Mouse (Mus musculus) limb, embryonic 11.5 days (tissue): ENCODE results near the gene Stx5a. TPM values are rescaled to one million over a fixed set of nuclear protein-coding genes. Genes with fewer than 3 reads are reported as not detected.

Source experiments
- ATAC-seq: fragments of 200-750 bp; cut with Nextera tagmentation; 2 replicates; pipeline ENCODE4 v1.8.0; 2017; ENCODE audit warnings: low read depth; ENCODE audit not compliant: insufficient number of reproducible peaks, low FRiP score, low TSS enrichment
- DNase-seq: peaks from one replicate; pipeline ENCODE4 v3.0.0-alpha.2; 2015; ENCODE audit warnings: low spot score
- H3K27ac ChIP-seq: fragments of 300-500 bp; sonication (generic); replicated peaks from 2 replicates; pipeline ENCODE4 v1.5.1; 2014; ENCODE audit warnings: low read depth, mild to moderate bottlenecking, low read length
- H3K27me3 ChIP-seq: fragments of 300-500 bp; sonication (generic); 2 replicates; pipeline ENCODE4 v1.6.1; 2014; ENCODE audit warnings: mild to moderate bottlenecking, low read length, mixed read lengths; ENCODE audit not compliant: control insufficient read depth, insufficient read depth
- H3K36me3 ChIP-seq: fragments of 300-500 bp; sonication (generic); 2 replicates; pipeline ENCODE4 v1.6.1; 2014; ENCODE audit warnings: mild to moderate bottlenecking, low read length, moderate library complexity, mixed read lengths; ENCODE audit not compliant: control insufficient read depth, insufficient read depth
- H3K4me1 ChIP-seq: fragments of 300-500 bp; sonication (generic); 2 replicates; pipeline ENCODE4 v1.6.1; 2014; ENCODE audit warnings: low read length, mixed read lengths; ENCODE audit not compliant: control insufficient read depth, insufficient read depth
- H3K4me2 ChIP-seq: fragments of 300-500 bp; sonication (generic); 2 replicates; pipeline ENCODE4 v1.6.1; 2014; ENCODE audit warnings: low read depth, mild to moderate bottlenecking, moderate library complexity; ENCODE audit not compliant: severe bottlenecking
- H3K4me3 ChIP-seq: fragments of 300-500 bp; sonication (generic); 2 replicates; pipeline ENCODE4 v1.5.1; 2014; ENCODE audit warnings: low read depth, low read length
- H3K9ac ChIP-seq: fragments of 300-500 bp; sonication (generic); 2 replicates; pipeline ENCODE4 v1.6.1; 2014; ENCODE audit warnings: mild to moderate bottlenecking, low read length
- H3K9me3 ChIP-seq: fragments of 300-500 bp; sonication (generic); 2 replicates; pipeline ENCODE4 v1.6.1; 2016; ENCODE audit warnings: low read length; ENCODE audit not compliant: control insufficient read depth
- WGBS: fragments of 180-500 bp; shearing (Covaris S2); extraction: QIAGEN DNeasy Blood & Tissue Kit; methylation state at CpG from one replicate; pipeline ENCODE4 v1.1.7; 2014; 5-methylcytosine and 5-hydroxymethylcytosine counted together
- polyA plus RNA-seq: library from polyadenylated mRNA; unstranded; fragments of >200 nt; fragmentation: Nextera tagmentation; extraction: Ambion mirVana; gene quantifications from 2 replicates; pipeline ENCODE4 v1.2.1, GENCODE M21; 2014

The Stx5a gene
- polyA plus RNA-seq, 1 experiment from 2014 or later: 127 TPM

- peak overlapping the region; percentile 91; the same call in 1 of the 2 replicates for H3K9ac ChIP-seq
- H3K27me3 ChIP-seq: no peaks in the 10 kb centered on the region
- H3K4me3 ChIP-seq: peak overlapping the region; percentile 76
- ATAC-seq: no peak
- WGBS: 58% methylated on average over 4 of the region's 4 CpGs
- peak overlapping the region; percentile 54 for H3K4me2 ChIP-seq
- H3K4me1 ChIP-seq: peaks cover 8% of the 10 kb centered on the region; the same call in 1 of the 2 replicates
- DNase-seq: no peak
- H3K9me3 ChIP-seq: no peaks in the 10 kb centered on the region
- peaks cover 17% of the 10 kb centered on the region for H3K36me3 ChIP-seq
- H3K27ac ChIP-seq: no peak overlapping the region
Observed at GRCm38 (mm10) chr19:8722021-8722420, 19.2 kb upstream of the Stx5a start.

GRCm38 (mm10) chr19:8722559-8722906 lies 18.7 kb upstream of the Stx5a start:
- Histone ChIP-seq H3K27ac (peak overlapping the region; percentile 90; the same call in 1 of the 2 replicates), H3K4me2 (peak overlapping the region; percentile 54), H3K9ac (peak overlapping the region; percentile 91), H3K27me3 (no peaks in the 10 kb centered on the region), H3K36me3 (peaks cover 17% of the 10 kb centered on the region), H3K4me3 (peak overlapping the region; percentile 76), H3K9me3 (no peaks in the 10 kb centered on the region), H3K4me1 (peaks cover 8% of the 10 kb centered on the region; the same call in 1 of the 2 replicates)
- WGBS: 3% methylated on average over 5 of the region's 5 CpGs
- ATAC-seq (peak; percentile 13; the same call in 1 of the 2 replicates), DNase-seq (no peak)

DNA sequence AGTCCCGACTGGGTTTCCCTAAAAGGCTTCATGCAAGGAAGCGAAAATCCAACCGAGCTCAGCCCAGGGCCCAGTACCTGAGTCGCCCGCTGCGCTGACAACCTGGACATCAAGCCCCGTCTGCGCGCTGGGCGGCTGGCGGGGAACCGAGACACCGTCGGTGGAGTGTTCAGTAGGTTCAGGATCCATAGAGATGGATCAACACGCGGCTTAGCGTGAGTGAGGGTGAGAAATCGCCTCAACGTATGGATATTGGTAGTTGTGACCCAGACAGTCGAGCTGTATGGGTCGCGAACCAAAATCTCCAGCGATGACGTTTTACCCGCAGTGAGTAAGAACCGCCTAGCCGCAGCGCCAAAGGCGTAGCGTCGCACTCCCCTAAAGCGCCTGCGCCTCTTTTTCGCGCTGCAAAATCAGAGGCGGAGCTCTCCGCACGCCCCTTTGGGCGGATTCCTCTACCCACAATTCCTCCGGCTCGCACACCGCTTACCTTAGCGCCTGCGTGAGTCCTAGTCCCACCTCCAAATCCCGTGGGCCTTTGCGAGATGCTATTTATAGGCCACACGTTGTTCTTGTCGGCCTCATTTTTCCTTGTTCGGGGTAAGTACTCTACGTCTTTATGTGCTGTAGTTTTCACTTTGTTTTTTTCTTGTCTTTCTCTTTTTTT lies 18.2 kb upstream of the Stx5a start, which contains the start of gene Slc3a2:
Gene Slc3a2, minus strand, starts transcription at position 463 of the 667 bp plus-strand sequence.
- H3K36me3 ChIP-seq: peaks cover 17% of the 10 kb centered on the region
- H3K9ac ChIP-seq: peak within 1 kb of the TSS; percentile 91
- under 1% methylated on average over 50 of the region's 50 CpGs for WGBS
- H3K27me3 ChIP-seq: no peaks in the 10 kb centered on the region
- peak within 1 kb of the TSS; percentile 76 for H3K4me3 ChIP-seq
- DNase-seq (peak; percentile 97), ATAC-seq (peak; percentile 95)
- H3K4me2 ChIP-seq: peak within 1 kb of the TSS; percentile 91
- H3K4me1 ChIP-seq: peaks cover 8% of the 10 kb centered on the region; the same call in 1 of the 2 replicates
- H3K27ac ChIP-seq: peak within 1 kb of the TSS; percentile 90
- H3K9me3 ChIP-seq: no peaks in the 10 kb centered on the region

GRCm38 (mm10) chr19:8723574-8724346 lies 17.5 kb upstream of the Stx5a start:
- no peaks in the 10 kb centered on the region for H3K27me3 ChIP-seq
- no peak for ATAC-seq
- under 1% methylated on average over 20 of the region's 20 CpGs for WGBS

DNA sequence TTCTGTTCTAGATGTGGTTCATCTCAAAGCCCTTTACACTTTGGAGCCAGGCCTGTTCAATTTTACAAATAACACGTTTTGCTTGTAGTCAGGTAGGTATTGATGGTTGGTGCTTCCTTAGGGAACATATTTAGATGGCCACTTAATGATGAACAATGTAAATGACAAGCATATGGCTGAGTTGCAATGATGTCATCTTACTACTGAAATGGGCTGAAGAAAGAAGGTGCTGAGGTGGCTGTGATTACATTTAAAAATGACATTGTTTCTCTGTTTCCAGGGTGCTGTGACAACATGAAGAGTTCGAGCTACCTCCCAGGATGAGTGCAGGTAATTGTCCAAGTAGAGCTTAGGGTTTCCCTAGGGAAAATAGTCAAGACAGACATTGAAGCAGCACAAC lies 16.8 kb upstream of the Stx5a start:
- WGBS: 5% methylated on average over 2 of the region's 2 CpGs
- H3K9me3 ChIP-seq: no peaks in the 10 kb centered on the region
- peak overlapping the region; percentile 91 for H3K9ac ChIP-seq
- peak overlapping the region; percentile 79 for H3K27ac ChIP-seq
- no peaks in the 10 kb centered on the region for H3K27me3 ChIP-seq
- peaks cover 8% of the 10 kb centered on the region; the same call in 1 of the 2 replicates for H3K4me1 ChIP-seq
- H3K4me2 ChIP-seq: peak overlapping the region; percentile 91
- H3K36me3 ChIP-seq: peaks cover 17% of the 10 kb centered on the region
- DNase-seq: no peak
- peak overlapping the region; percentile 76 for H3K4me3 ChIP-seq
- no peak for ATAC-seq

More at GRCm38 (mm10) chr19:8723574-8724346, 17.5 kb upstream of the Stx5a start:
- no peaks in the 10 kb centered on the region for H3K9me3 ChIP-seq
- peaks cover 17% of the 10 kb centered on the region for H3K36me3 ChIP-seq
- peaks cover 8% of the 10 kb centered on the region; the same call in 1 of the 2 replicates for H3K4me1 ChIP-seq
- H3K4me3 ChIP-seq: peak overlapping the region; percentile 76
- peak overlapping the region; percentile 91 for H3K9ac ChIP-seq
- H3K4me2 ChIP-seq: peak overlapping the region; percentile 91
- DNase-seq: peak; percentile 53
- H3K27ac ChIP-seq: peak overlapping the region; percentile 79

DNA sequence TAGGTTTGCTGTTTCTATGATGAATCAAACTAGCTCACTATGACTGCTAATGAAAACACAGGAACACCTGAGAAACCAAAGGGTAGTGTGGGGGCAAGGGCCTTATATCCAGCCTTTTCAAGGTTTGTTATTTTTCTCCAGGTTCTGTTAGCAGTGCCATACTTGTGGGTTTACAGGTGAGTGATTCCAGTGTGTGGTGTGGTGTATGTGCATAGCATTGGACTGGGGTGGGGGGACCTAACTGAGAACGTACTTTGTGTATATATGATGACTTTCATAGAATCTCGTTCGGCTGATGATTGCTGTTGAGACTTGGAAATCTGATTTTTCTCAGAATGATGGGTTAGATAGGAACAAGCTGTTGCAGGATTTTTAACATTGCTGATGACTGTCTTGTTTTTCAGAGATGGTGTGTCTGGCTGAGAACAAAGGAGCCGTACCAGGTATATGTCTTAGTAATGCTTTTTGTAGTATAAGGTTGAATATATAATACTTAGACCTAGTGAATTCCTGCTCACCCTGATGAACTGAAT lies 16.1 kb upstream of the Stx5a start:
- no peak for ATAC-seq
- WGBS: 51% methylated on average over 4 of the region's 4 CpGs
- H3K27ac ChIP-seq: no peak overlapping the region
- peak overlapping the region; percentile 91 for H3K9ac ChIP-seq
- no peaks in the 10 kb centered on the region for H3K27me3 ChIP-seq
- H3K9me3 ChIP-seq: no peaks in the 10 kb centered on the region
- no peak for DNase-seq
- peak overlapping the region; percentile 91 for H3K4me2 ChIP-seq
- peaks cover 17% of the 10 kb centered on the region for H3K36me3 ChIP-seq
- H3K4me3 ChIP-seq: peak overlapping the region; percentile 76
- peaks cover 8% of the 10 kb centered on the region; the same call in 1 of the 2 replicates for H3K4me1 ChIP-seq

DNA sequence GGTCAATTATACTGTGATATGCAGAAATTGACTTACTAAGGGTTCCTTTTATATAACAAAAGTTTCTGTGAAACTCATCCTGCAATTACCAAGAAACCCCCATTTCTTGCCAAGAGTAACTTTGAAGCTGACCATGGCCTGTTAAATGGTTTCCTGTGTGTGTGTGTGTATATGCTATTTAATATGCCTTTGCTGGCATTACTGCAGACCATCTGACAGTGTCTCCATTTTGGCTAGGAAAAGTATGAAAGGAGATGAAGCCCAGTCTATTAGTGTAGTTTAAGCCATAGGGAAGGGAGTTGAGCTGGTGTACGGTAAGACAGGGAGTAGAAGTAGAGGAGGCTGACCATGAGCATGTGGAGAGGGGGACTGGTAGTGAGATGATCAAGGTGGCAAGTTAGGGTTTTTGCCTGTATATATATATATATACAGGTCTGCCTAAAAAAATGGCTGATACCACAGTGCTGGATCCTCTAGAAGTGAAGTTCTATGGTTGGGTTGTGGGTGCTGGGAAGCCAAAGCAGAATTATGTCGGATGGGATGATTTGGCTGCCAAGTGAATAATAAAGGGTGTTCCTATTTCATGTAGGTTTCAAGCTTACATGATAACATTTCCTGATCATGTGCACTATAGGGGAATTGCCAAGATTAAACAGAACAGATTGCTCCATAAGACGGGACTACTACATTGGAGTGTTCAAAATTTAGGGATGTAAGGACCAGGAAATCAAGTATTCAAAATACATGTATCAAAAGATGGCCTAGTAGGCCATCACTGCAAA lies 14.4 kb upstream of the Stx5a start:
- Histone ChIP-seq H3K9ac (no peak overlapping the region), H3K36me3 (peaks cover 17% of the 10 kb centered on the region), H3K4me3 (no peak overlapping the region), H3K4me1 (peaks cover 8% of the 10 kb centered on the region; the same call in 1 of the 2 replicates), H3K9me3 (no peaks in the 10 kb centered on the region), H3K27ac (no peak overlapping the region), H3K27me3 (no peaks in the 10 kb centered on the region), H3K4me2 (no peak overlapping the region)
- ATAC-seq (no peak), DNase-seq (no peak)
- 20% methylated on average over 3 of the region's 3 CpGs for WGBS
